Mouse (Mus musculus) neural tube, embryonic 12.5 days (tissue): ENCODE measurements around the gene Vat1l. TPM values are rescaled to one million over a fixed set of nuclear protein-coding genes. Genes with fewer than 3 reads are reported as not detected.

Source experiments
- ATAC-seq: fragments of 200-750 bp; cut with Nextera tagmentation; 2 replicates; pipeline ENCODE4 v1.8.0; 2017; ENCODE audit warnings: low read depth, mild to moderate bottlenecking, moderate TSS enrichment, moderate library complexity; ENCODE audit not compliant: low FRiP score
- H3K27ac ChIP-seq: fragments of 300-500 bp; sonication (generic); 2 replicates; pipeline ENCODE4 v1.5.1; 2016
- H3K27me3 ChIP-seq: fragments of 300-500 bp; sonication (generic); replicated peaks from 2 replicates; pipeline ENCODE4 v1.6.1; 2016; ENCODE audit warnings: mild to moderate bottlenecking
- H3K36me3 ChIP-seq: fragments of 300-500 bp; sonication (generic); 2 replicates; pipeline ENCODE4 v1.6.1; 2016; ENCODE audit warnings: mild to moderate bottlenecking
- H3K4me1 ChIP-seq: fragments of 300-500 bp; sonication (generic); 2 replicates; pipeline ENCODE4 v1.6.1; 2016
- H3K4me2 ChIP-seq: fragments of 300-500 bp; sonication (generic); replicated peaks from 2 replicates; pipeline ENCODE4 v1.6.1; 2016; ENCODE audit warnings: mild to moderate bottlenecking
- H3K4me3 ChIP-seq: fragments of 300-500 bp; sonication (generic); 2 replicates; pipeline ENCODE4 v1.5.1; 2016
- H3K9ac ChIP-seq: fragments of 300-500 bp; sonication (generic); 2 replicates; pipeline ENCODE4 v1.6.1; 2016; ENCODE audit warnings: mild to moderate bottlenecking
- H3K9me3 ChIP-seq: fragments of 300-500 bp; sonication (generic); 2 replicates; pipeline ENCODE4 v1.6.1; 2016; ENCODE audit warnings: mild to moderate bottlenecking
- WGBS: fragments of 180-500 bp; shearing (Covaris S2); methylation state at CpG from one replicate; pipeline ENCODE4 v1.1.7; 2016; 5-methylcytosine and 5-hydroxymethylcytosine counted together
- polyA plus RNA-seq: library from polyadenylated mRNA; unstranded; fragments of >200 nt; fragmentation: Nextera tagmentation; extraction: Ambion mirVana; gene quantifications from 2 replicates; pipeline ENCODE4 v1.2.1, GENCODE M21; 2016

Gene Vat1l
- 12.0 and 14.0 TPM in 2 replicates for polyA plus RNA-seq

GRCm38 (mm10) chr8:114205221-114205901, at the start of gene Vat1l:
Gene Vat1l, plus strand, starts transcription at chr8:114205612.
- H3K9me3 ChIP-seq = no peaks in the 10 kb centered on the region
- H3K9ac ChIP-seq = peak within 1 kb of the TSS; percentile 59
- peak within 1 kb of the TSS; percentile 90 for H3K4me2 ChIP-seq
- under 1% methylated on average over 39 of the region's 39 CpGs for WGBS
- H3K27ac ChIP-seq = no peak within 1 kb of the TSS
- H3K36me3 ChIP-seq = no peaks in the 10 kb centered on the region
- peak within 1 kb of the TSS; percentile 57 for H3K4me3 ChIP-seq
- ATAC-seq = peak; percentile 94
- H3K4me1 ChIP-seq = peaks cover 13% of the 10 kb centered on the region
- H3K27me3 ChIP-seq = no peaks in the 10 kb centered on the region

- no peaks in the 10 kb centered on the region for H3K4me1 ChIP-seq
Observed at GRCm38 (mm10) chr8:114158586-114158985, 46.8 kb upstream of the Vat1l start.

GRCm38 (mm10) chr8:114159666-114160065, 45.7 kb upstream of the Vat1l start:
- Histone ChIP-seq H3K4me1 (no peaks in the 10 kb centered on the region), H3K27ac (no peak overlapping the region), H3K4me3 (no peak overlapping the region), H3K4me2 (no peak overlapping the region), H3K36me3 (no peaks in the 10 kb centered on the region), H3K9me3 (no peaks in the 10 kb centered on the region), H3K27me3 (no peaks in the 10 kb centered on the region), H3K9ac (no peak overlapping the region)
- ATAC-seq = no peak
- WGBS = 81% methylated on average over 3 of the region's 3 CpGs

More at GRCm38 (mm10) chr8:114158586-114158985, 46.8 kb upstream of the Vat1l start:
- 78% methylated on average over 2 of the region's 2 CpGs for WGBS
- Histone ChIP-seq H3K9me3 (no peaks in the 10 kb centered on the region), H3K9ac (no peak overlapping the region), H3K27ac (no peak overlapping the region), H3K4me2 (no peak overlapping the region), H3K36me3 (no peaks in the 10 kb centered on the region), H3K4me3 (no peak overlapping the region), H3K27me3 (no peaks in the 10 kb centered on the region)
- ATAC-seq = no peak

GRCm38 (mm10) chr8:114163871-114164270, 41.5 kb upstream of the Vat1l start:
- H3K36me3 ChIP-seq = no peaks in the 10 kb centered on the region
- 88% methylated on average over 3 of the region's 3 CpGs for WGBS

GRCm38 (mm10) chr8:114164444-114165096, 40.8 kb upstream of the Vat1l start:
- no peak overlapping the region for H3K27ac ChIP-seq
- no peak overlapping the region for H3K9ac ChIP-seq
- H3K4me3 ChIP-seq = no peak overlapping the region
- 85% methylated on average over 6 of the region's 6 CpGs for WGBS
- no peak overlapping the region for H3K4me2 ChIP-seq
- H3K4me1 ChIP-seq = no peaks in the 10 kb centered on the region
- H3K27me3 ChIP-seq = no peaks in the 10 kb centered on the region
- no peaks in the 10 kb centered on the region for H3K36me3 ChIP-seq
- H3K9me3 ChIP-seq = no peaks in the 10 kb centered on the region
- no peak for ATAC-seq

More at GRCm38 (mm10) chr8:114163871-114164270, 41.5 kb upstream of the Vat1l start:
- Histone ChIP-seq H3K4me1 (no peaks in the 10 kb centered on the region), H3K27ac (no peak overlapping the region), H3K27me3 (no peaks in the 10 kb centered on the region), H3K4me2 (no peak overlapping the region), H3K9ac (no peak overlapping the region), H3K4me3 (no peak overlapping the region), H3K9me3 (no peaks in the 10 kb centered on the region)
- ATAC-seq = no peak

- H3K9ac ChIP-seq = no peak overlapping the region
- no peak overlapping the region for H3K27ac ChIP-seq
- H3K36me3 ChIP-seq = no peaks in the 10 kb centered on the region
- H3K4me2 ChIP-seq = no peak overlapping the region
- no peak for ATAC-seq
- no peaks in the 10 kb centered on the region for H3K27me3 ChIP-seq
- H3K4me1 ChIP-seq = no peaks in the 10 kb centered on the region
- H3K9me3 ChIP-seq = no peaks in the 10 kb centered on the region
- 53% methylated on average over 2 of the region's 2 CpGs for WGBS
- H3K4me3 ChIP-seq = no peak overlapping the region
Observed at GRCm38 (mm10) chr8:114165741-114166140, 39.7 kb upstream of the Vat1l start.

- Histone ChIP-seq H3K9ac (no peak overlapping the region), H3K27me3 (no peaks in the 10 kb centered on the region), H3K9me3 (no peaks in the 10 kb centered on the region), H3K4me2 (no peak overlapping the region), H3K36me3 (no peaks in the 10 kb centered on the region), H3K27ac (no peak overlapping the region), H3K4me1 (no peaks in the 10 kb centered on the region), H3K4me3 (no peak overlapping the region)
- no peak for ATAC-seq
- WGBS = 72% methylated on average over 3 of the region's 3 CpGs
Observed at GRCm38 (mm10) chr8:114176721-114177120, 28.7 kb upstream of the Vat1l start.

- Histone ChIP-seq H3K4me3 (no peak overlapping the region), H3K36me3 (no peaks in the 10 kb centered on the region), H3K9me3 (no peaks in the 10 kb centered on the region), H3K27ac (no peak overlapping the region), H3K9ac (no peak overlapping the region), H3K27me3 (no peaks in the 10 kb centered on the region), H3K4me1 (no peaks in the 10 kb centered on the region), H3K4me2 (no peak overlapping the region)
- 92% methylated on average over 5 of the region's 5 CpGs for WGBS
- no peak for ATAC-seq
Observed at GRCm38 (mm10) chr8:114193334-114193733, 12.1 kb upstream of the Vat1l start.

- no peaks in the 10 kb centered on the region for H3K4me1 ChIP-seq
- H3K4me3 ChIP-seq = no peak overlapping the region
- WGBS = 73% methylated on average over 2 of the region's 2 CpGs
- H3K27me3 ChIP-seq = no peaks in the 10 kb centered on the region
- no peaks in the 10 kb centered on the region for H3K9me3 ChIP-seq
- H3K27ac ChIP-seq = no peak overlapping the region
- ATAC-seq = no peak
- H3K36me3 ChIP-seq = no peaks in the 10 kb centered on the region
- H3K4me2 ChIP-seq = no peak overlapping the region
- H3K9ac ChIP-seq = no peak overlapping the region
Observed at GRCm38 (mm10) chr8:114198990-114199389, 6.4 kb upstream of the Vat1l start.

GRCm38 (mm10) chr8:114206421-114206983, 1.1 kb downstream of the Vat1l start:
- Histone ChIP-seq H3K36me3 (peaks cover 5% of the 10 kb centered on the region; the same call in 1 of the 2 replicates), H3K4me3 (peak overlapping the region; percentile 30), H3K27ac (no peak overlapping the region), H3K9me3 (no peaks in the 10 kb centered on the region), H3K9ac (peak overlapping the region; percentile 59; the same call in 1 of the 2 replicates), H3K27me3 (no peaks in the 10 kb centered on the region), H3K4me2 (peak overlapping the region; percentile 90), H3K4me1 (peaks cover 13% of the 10 kb centered on the region)
- WGBS = 3% methylated on average over 8 of the region's 8 CpGs
- ATAC-seq = no peak

GRCm38 (mm10) chr8:114207026-114207425, 1.6 kb downstream of the Vat1l start:
- no peak for ATAC-seq
- H3K9ac ChIP-seq = no peak overlapping the region

GRCm38 (mm10) chr8:114220779-114221178, 15.4 kb downstream of the Vat1l start:
- H3K36me3 ChIP-seq = no peaks in the 10 kb centered on the region
- WGBS = 84% methylated on average over 3 of the region's 3 CpGs
- no peak for ATAC-seq
- no peaks in the 10 kb centered on the region for H3K4me1 ChIP-seq
- no peaks in the 10 kb centered on the region for H3K9me3 ChIP-seq
- no peak overlapping the region for H3K9ac ChIP-seq
- H3K4me2 ChIP-seq = no peak overlapping the region
- H3K27me3 ChIP-seq = no peaks in the 10 kb centered on the region
- H3K27ac ChIP-seq = no peak overlapping the region
- no peak overlapping the region for H3K4me3 ChIP-seq

More at GRCm38 (mm10) chr8:114207026-114207425, 1.6 kb downstream of the Vat1l start:
- Histone ChIP-seq H3K4me3 (peak overlapping the region; percentile 30), H3K27ac (no peak overlapping the region), H3K27me3 (no peaks in the 10 kb centered on the region), H3K4me1 (peaks cover 13% of the 10 kb centered on the region), H3K9me3 (no peaks in the 10 kb centered on the region), H3K4me2 (peak overlapping the region; percentile 90), H3K36me3 (peaks cover 7% of the 10 kb centered on the region; the same call in 1 of the 2 replicates)
- 56% methylated on average over 4 of the region's 4 CpGs for WGBS
